Mouse (Mus musculus) CH12.LX (cell line): ENCODE data around the gene Tssk6. TPM values are rescaled to one million over a fixed set of nuclear protein-coding genes. Genes with fewer than 3 reads are reported as not detected.

Experiments used
- DNase-seq: peaks from one replicate; pipeline ENCODE4 v3.0.0-alpha.2; 2013; ENCODE audit errors: extremely low read depth
- H3K27ac ChIP-seq: 2 replicates; pipeline ENCODE4 v1.5.1; 2012; ENCODE audit warnings: low read depth, mild to moderate bottlenecking, control low read depth, moderate library complexity; ENCODE audit not compliant: insufficient read depth
- H3K27me3 ChIP-seq: replicated peaks from 2 replicates; pipeline ENCODE3; 2012; ENCODE audit warnings: inconsistent platforms
- H3K36me3 ChIP-seq, 2 experiments: replicated peaks in 1 of 2; 2 replicates each; pipeline versions ENCODE3 to v1.6.1; 2012; ENCODE audit warnings: inconsistent platforms in 1 of 2, low read length in 1 of 2, mild to moderate bottlenecking in 1 of 2, mixed read lengths in 1 of 2, moderate library complexity in 1 of 2; ENCODE audit not compliant: control insufficient read depth in 1 of 2, insufficient read depth in 1 of 2
- H3K4me1 ChIP-seq, 2 experiments: 2 replicates each; pipeline ENCODE4 v1.6.1; 2012; ENCODE audit warnings: inconsistent platforms in 1 of 2, moderate library complexity in 1 of 2; ENCODE audit not compliant: insufficient read depth in 2 of 2, control insufficient read depth in 1 of 2
- H3K4me2 ChIP-seq: 2 replicates; pipeline ENCODE4 v1.6.1; 2012; ENCODE audit warnings: low read depth, mild to moderate bottlenecking, control low read depth; ENCODE audit not compliant: poor library complexity, insufficient read depth, severe bottlenecking
- H3K4me3 ChIP-seq, 3 experiments: fragments of 150-350 bp in 1 of 3; sonication (generic) in 1 of 3; replicated peaks in 1 of 3; 2 replicates each; pipeline versions ENCODE3 to v1.5.1; 2011 to 2012; ENCODE audit warnings: low read depth in 2 of 3, low read length in 2 of 3, mild to moderate bottlenecking in 2 of 3, moderate library complexity in 2 of 3, control low read depth in 1 of 3, improper control_type of control experiment in 1 of 3, inconsistent platforms in 1 of 3, mixed read lengths in 1 of 3; ENCODE audit not compliant: poor library complexity in 1 of 3
- H3K79me2 ChIP-seq: replicated peaks from 2 replicates; pipeline ENCODE4 v1.6.1; 2012; ENCODE audit warnings: mild to moderate bottlenecking, moderate library complexity; ENCODE audit not compliant: control insufficient read depth, poor library complexity, insufficient read depth, severe bottlenecking; ENCODE audit errors: extremely low read depth
- H3K9ac ChIP-seq: 2 replicates; pipeline ENCODE4 v1.6.1; 2012; ENCODE audit warnings: low read depth, mild to moderate bottlenecking, control low read depth, moderate library complexity; ENCODE audit not compliant: insufficient read depth
- H3K9me3 ChIP-seq: replicated peaks from 2 replicates; pipeline ENCODE3; 2012; ENCODE audit warnings: low read length, inconsistent platforms, mixed read lengths
- CHD1 ChIP-seq: IDR thresholded peaks from 2 replicates; pipeline ENCODE4 v1.6.1; 2012; ENCODE audit warnings: low read depth, low read length, improper control_type of control experiment, inconsistent platforms
- CHD2 ChIP-seq: IDR thresholded peaks from 2 replicates; pipeline ENCODE4 v1.6.1; 2011; ENCODE audit warnings: low read length, improper control_type of control experiment
- CTCF ChIP-seq, 2 experiments: IDR thresholded peaks in 1 of 2; conservative IDR thresholded peaks in 1 of 2; 2 replicates each; pipeline ENCODE4 v1.5.1; 2011 to 2012; ENCODE audit warnings: low read depth in 2 of 2, low read length in 2 of 2, improper control_type of control experiment in 1 of 2, inconsistent platforms in 1 of 2, mild to moderate bottlenecking in 1 of 2, moderate library complexity in 1 of 2
- ELF1 ChIP-seq: IDR thresholded peaks from 2 replicates; pipeline ENCODE4 v1.6.1; 2014; ENCODE audit warnings: low read depth, mild to moderate bottlenecking, inconsistent platforms, low read length, improper control_type of control experiment
- EP300 ChIP-seq: IDR thresholded peaks from 2 replicates; pipeline ENCODE4 v1.6.1; 2011; ENCODE audit warnings: low read length, improper control_type of control experiment
- GABPA ChIP-seq: IDR thresholded peaks from 2 replicates; pipeline ENCODE4 v1.6.1; 2012; ENCODE audit warnings: low read depth, low read length, improper control_type of control experiment, inconsistent platforms; ENCODE audit not compliant: insufficient replicate concordance
- HCFC1 ChIP-seq: IDR thresholded peaks from 2 replicates; pipeline ENCODE4 v1.6.1; 2012; ENCODE audit warnings: low read depth, mild to moderate bottlenecking, inconsistent platforms, low read length, improper control_type of control experiment
- IRF4 ChIP-seq: IDR thresholded peaks from 2 replicates; pipeline ENCODE4 v1.6.1; 2014; ENCODE audit warnings: low read depth, mild to moderate bottlenecking, inconsistent platforms, low read length, improper control_type of control experiment
- JUN ChIP-seq: IDR thresholded peaks from 2 replicates; pipeline ENCODE4 v1.6.1; 2011; ENCODE audit warnings: low read depth, mild to moderate bottlenecking, low read length, improper control_type of control experiment, moderate library complexity; ENCODE audit not compliant: insufficient read depth
- JUND ChIP-seq: conservative IDR thresholded peaks from 2 replicates; pipeline ENCODE4 v1.6.1; 2011; ENCODE audit warnings: low read depth, low read length, improper control_type of control experiment
- KAT2A ChIP-seq: IDR thresholded peaks from 2 replicates; pipeline ENCODE4 v1.6.1; 2012; ENCODE audit warnings: low read length, improper control_type of control experiment, inconsistent platforms; ENCODE audit not compliant: insufficient replicate concordance
- MAX ChIP-seq: IDR thresholded peaks from 2 replicates; pipeline ENCODE4 v1.6.1; 2011; ENCODE audit warnings: low read length, improper control_type of control experiment
- MAZ ChIP-seq: IDR thresholded peaks from 2 replicates; pipeline ENCODE4 v1.6.1; 2012; ENCODE audit warnings: low read depth, mild to moderate bottlenecking, inconsistent platforms, low read length, improper control_type of control experiment, moderate library complexity
- MEF2A ChIP-seq: IDR thresholded peaks from 2 replicates; pipeline ENCODE4 v1.6.1; 2014; ENCODE audit warnings: low read depth, mild to moderate bottlenecking, inconsistent platforms, low read length, improper control_type of control experiment, borderline replicate concordance
- NELFE ChIP-seq: IDR thresholded peaks from 2 replicates; pipeline ENCODE4 v1.6.1; 2011; ENCODE audit warnings: low read depth, low read length, improper control_type of control experiment
- PAX5 ChIP-seq: IDR thresholded peaks from 2 replicates; pipeline ENCODE4 v1.6.1; 2012; ENCODE audit warnings: low read length, inconsistent platforms, mixed read lengths
- POLR2A ChIP-seq: IDR thresholded peaks from 2 replicates; pipeline ENCODE4 v1.6.1; 2011; ENCODE audit warnings: low read depth, mild to moderate bottlenecking, improper control_type of control experiment, low read length
- POLR2AphosphoS2 ChIP-seq: IDR thresholded peaks from 2 replicates; pipeline ENCODE4 v1.6.1; 2011; ENCODE audit warnings: low read depth, low read length, improper control_type of control experiment
- RAD21 ChIP-seq: IDR thresholded peaks from 2 replicates; pipeline ENCODE4 v1.6.1; 2011; ENCODE audit warnings: low read depth, mild to moderate bottlenecking, low read length, improper control_type of control experiment, moderate library complexity
- RCOR1 ChIP-seq: conservative IDR thresholded peaks from 2 replicates; pipeline ENCODE4 v1.6.1; 2012; ENCODE audit warnings: low read depth, mild to moderate bottlenecking, inconsistent platforms, low read length, improper control_type of control experiment
- SIN3A ChIP-seq: IDR thresholded peaks from 2 replicates; pipeline ENCODE4 v1.6.1; 2012; ENCODE audit warnings: low read length, improper control_type of control experiment, inconsistent platforms
- SMC3 ChIP-seq: IDR thresholded peaks from 2 replicates; pipeline ENCODE4 v1.6.1; 2011; ENCODE audit warnings: low read depth, low read length, improper control_type of control experiment
- TBP ChIP-seq: conservative IDR thresholded peaks from 2 replicates; pipeline ENCODE4 v1.6.1; 2011; ENCODE audit warnings: low read depth, low read length, improper control_type of control experiment
- TCF12 ChIP-seq: IDR thresholded peaks from 2 replicates; pipeline ENCODE4 v1.6.1; 2014; ENCODE audit warnings: low read depth, mild to moderate bottlenecking, inconsistent platforms, low read length, improper control_type of control experiment
- UBTF ChIP-seq: IDR thresholded peaks from 2 replicates; pipeline ENCODE4 v1.6.1; 2012; ENCODE audit warnings: low read depth, mild to moderate bottlenecking, inconsistent platforms, low read length, improper control_type of control experiment, moderate library complexity
- USF1 ChIP-seq: IDR thresholded peaks from 2 replicates; pipeline ENCODE4 v1.6.1; 2014; ENCODE audit warnings: low read depth, mild to moderate bottlenecking, inconsistent platforms, low read length, improper control_type of control experiment
- USF2 ChIP-seq: conservative IDR thresholded peaks from 2 replicates; pipeline ENCODE4 v1.6.1; 2011; ENCODE audit warnings: low read depth, low read length, improper control_type of control experiment
- ZC3H11A ChIP-seq: IDR thresholded peaks from 2 replicates; pipeline ENCODE4 v1.6.1; 2012; ENCODE audit warnings: low read depth, mild to moderate bottlenecking, inconsistent platforms, low read length, improper control_type of control experiment
- ZMIZ1 ChIP-seq: IDR thresholded peaks from 2 replicates; pipeline ENCODE4 v1.6.1; 2012; ENCODE audit warnings: low read depth, mild to moderate bottlenecking, inconsistent platforms, low read length, improper control_type of control experiment
- ZNF384 ChIP-seq: IDR thresholded peaks from 2 replicates; pipeline ENCODE4 v1.6.1; 2012; ENCODE audit warnings: low read depth, low read length, improper control_type of control experiment, inconsistent platforms
- dilution Hi-C: fragments of 300-500 bp; cut with MboI; formaldehyde crosslinking; loops from 2 replicates; pipeline ENCODE4 v1.14.3; 2020; ENCODE audit warnings: low sequenced_read_pairs; ENCODE audit not compliant: extremely low pct_unique_long_range_greater_than_20kb, extremely low pct_ligation_motif_present
- in situ Hi-C: fragments of 300-500 bp; cut with MboI; formaldehyde crosslinking; loops from 3 replicates; pipeline ENCODE4 v1.14.3; 2019; ENCODE audit warnings: low sequenced_read_pairs, low pct_ligation_motif_present, low pct_unique_long_range_greater_than_20kb, mixed read lengths
- polyA plus RNA-seq: library from polyadenylated mRNA; unstranded; fragments of >175 nt; gene quantifications from 2 replicates; pipeline ENCODE4 v1.2.1, GENCODE M21; 2012; ENCODE audit warnings: low read depth; ENCODE audit not compliant: insufficient read length
- total RNA-seq, 2 experiments: library from RNA; depleted of rRNA; stranded (reverse); fragments of 300-350 nt in 1 of 2; fragments of >200 nt in 1 of 2; gene quantifications; 2 replicates each; pipeline ENCODE4 v1.2.3; 2012 to 2014

The Tssk6 gene
- total and polyA plus RNA-seq, 3 experiments = 0.44 to 1.8 (median 1.7) TPM

GRCm38 (mm10) chr8:69900895-69901451, 1.0 kb upstream of the Tssk6 start:
- Histone ChIP-seq H3K4me1 (peaks cover 14 to 53% of the 10 kb centered on the region in 2 experiments), H3K4me3 (peak overlapping the region; percentile 83 to 92 (median 88)), H3K4me2 (peak overlapping the region; percentile 62), H3K27ac (peak overlapping the region; percentile 79), H3K27me3 (no peaks in the 10 kb centered on the region), H3K79me2 (peaks cover 42% of the 10 kb centered on the region), H3K9ac (peak overlapping the region; percentile 93), H3K9me3 (no peaks in the 10 kb centered on the region), H3K36me3 (peaks cover 10 to 40% of the 10 kb centered on the region in 2 experiments)
- in situ Hi-C loops = no loop called here
- dilution Hi-C loops = no loop called here
- no peak for DNase-seq
- TF ChIP-seq MAX (no peak), ZNF384 (peak; percentile 62), CHD1 (peak; percentile 31; the same call in 1 of the 2 replicates), TCF12 (no peak), ELF1 (no peak), GABPA (no peak)

DNA sequence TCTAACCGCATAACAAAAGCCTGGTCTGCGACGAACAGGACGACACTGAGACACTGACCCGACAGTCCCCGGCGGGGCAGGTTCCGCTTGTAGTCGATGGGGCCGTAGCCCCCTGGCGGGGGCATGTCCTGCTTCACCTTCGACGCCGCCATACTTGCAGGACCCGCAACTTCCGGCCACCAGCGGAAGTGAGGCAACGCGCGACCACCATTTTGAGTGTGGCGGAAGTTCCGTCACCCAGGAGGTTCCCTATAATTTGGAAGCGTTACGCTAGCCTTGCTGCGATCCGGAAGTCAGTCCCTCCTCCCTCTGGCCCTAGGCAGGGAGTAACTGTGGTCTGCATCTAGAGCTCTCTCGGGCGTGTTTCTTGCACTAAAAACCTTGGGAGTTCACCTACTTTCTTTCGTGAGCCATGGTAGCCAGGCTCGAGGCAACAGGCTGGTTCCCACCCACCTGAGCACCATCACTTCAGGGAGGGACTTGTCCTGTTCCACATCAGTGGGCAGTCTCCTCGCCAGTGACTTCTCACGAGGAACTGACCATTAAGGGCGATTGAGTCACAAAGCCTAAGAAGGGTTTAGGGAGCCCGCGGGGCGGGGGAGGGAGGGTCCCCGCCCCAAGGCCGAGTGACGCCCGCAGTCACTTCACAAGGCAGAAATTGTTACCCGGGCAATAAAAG, 361 bp upstream of the Tssk6 start:
- Histone ChIP-seq H3K9me3 (no peaks in the 10 kb centered on the region), H3K4me1 (peaks cover 10 to 47% of the 10 kb centered on the region in 2 experiments), H3K36me3 (peaks cover 9 to 36% of the 10 kb centered on the region in 2 experiments), H3K4me3 (peak overlapping the region; percentile 83 to 92 (median 88)), H3K79me2 (peaks cover 37% of the 10 kb centered on the region), H3K4me2 (peak overlapping the region; percentile 62), H3K9ac (peak overlapping the region; percentile 93), H3K27ac (peak overlapping the region; percentile 84), H3K27me3 (no peaks in the 10 kb centered on the region)
- in situ Hi-C loops (no loop called here), dilution Hi-C loops (no loop called here)
- peak; percentile 96 for DNase-seq
- TF ChIP-seq KAT2A = peak; percentile 94; the same call in 1 of the 2 replicates
- TF ChIP-seq EP300 = no peak
- no peak for TF ChIP-seq JUN
- TF ChIP-seq USF1 = no peak
- peak; percentile 96 for TF ChIP-seq POLR2AphosphoS2
- TF ChIP-seq CHD2 = no peak; the same call in 1 of the 2 replicates
- TF ChIP-seq POLR2A = peak; percentile 86
- TF ChIP-seq TBP = peak; percentile 84; the same call in 1 of the 2 replicates
- peak; percentile 94 for TF ChIP-seq TCF12
- no peak; the same call in 1 of the 2 replicates for TF ChIP-seq RAD21
- TF ChIP-seq CHD1 = no peak
- no peak for TF ChIP-seq SMC3
- peak; percentile 64; the same call in 1 of the 2 replicates for TF ChIP-seq MEF2A
- peak; percentile 54; the same call in 1 of the 2 replicates for TF ChIP-seq IRF4
- TF ChIP-seq JUND = no peak
- TF ChIP-seq USF2 = no peak
- no peak; the same call in 1 of the 2 replicates for TF ChIP-seq ZMIZ1
- TF ChIP-seq ZNF384 = no peak
- TF ChIP-seq SIN3A = peak; percentile 95
- peak; percentile 97 for TF ChIP-seq HCFC1
- TF ChIP-seq MAZ = peak; percentile 77
- TF ChIP-seq UBTF = no peak
- TF ChIP-seq CTCF (conservative IDR thresholded peaks at IDR 0.05 in 1 of 2, IDR thresholded peaks at IDR 0.05 in 1 of 2; ENCODE audit: low read depth in 2 of 2, low read length in 2 of 2) = peak in 1 of 2 experiments; percentile 58; a peak in 2 of 4 replicates
- peak; percentile 86 for TF ChIP-seq NELFE
- TF ChIP-seq ZC3H11A = no peak
- TF ChIP-seq MAX = no peak
- TF ChIP-seq RCOR1 = peak; percentile 89
- peak; percentile 44; the same call in 1 of the 2 replicates for TF ChIP-seq GABPA
- no peak for TF ChIP-seq PAX5
